ENCODE assay signal across 8 mouse cellular contexts in the genomic region with DNA sequence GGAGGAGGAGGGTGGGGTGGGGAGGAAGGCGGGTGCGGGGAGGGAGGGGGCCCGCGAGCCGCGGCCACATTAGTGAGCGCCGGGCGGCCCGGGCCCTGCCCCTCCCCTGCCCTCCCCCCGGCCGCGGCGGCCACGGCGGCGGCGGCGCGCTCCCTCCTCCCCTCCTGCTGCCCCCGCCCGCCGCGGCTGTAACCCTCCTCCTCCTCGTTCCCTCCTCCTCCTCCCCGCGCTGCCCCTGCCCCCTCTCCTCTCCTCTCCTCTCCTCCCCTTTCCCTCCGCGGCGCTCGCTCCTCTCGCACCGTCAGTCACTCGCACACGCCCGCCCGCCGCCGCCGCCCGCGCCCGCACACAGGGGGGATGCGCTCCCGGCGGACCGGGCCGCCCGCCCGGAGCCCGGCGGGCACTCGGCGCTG. TPM values are rescaled to one million over a fixed set of nuclear protein-coding genes. Genes with fewer than 3 reads are reported as not detected.
A peak's percentile ranks its signal among the peaks of the same experiment; 100 is the strongest.
DNase-seq lines count a peak whose midpoint lies in the region; ATAC-seq lines count a peak whose summit lies in the region.

No protein-coding gene starts in this region.

- ATAC-seq in activated CD4-positive, CD25-positive, alpha-beta regulatory T cell, adult 4 months: peak; percentile 35
- peak; percentile 57 for ATAC-seq in hindbrain, embryonic 15.5 days (ENCODE audit: low FRiP score, low read depth)

- peak overlapping the region; percentile 100 for H3K4me3 ChIP-seq in hindbrain, embryonic 15.5 days
- H3K4me3 ChIP-seq in megakaryocyte, embryonic 14.5 days (replicated peaks): peak overlapping the region; percentile 91

- H3K36me3 ChIP-seq in hindbrain, embryonic 15.5 days: no peaks in the 10 kb centered on the region
- H3K36me3 ChIP-seq in megakaryocyte, embryonic 14.5 days (replicated peaks; ENCODE audit: low read length): peaks cover 13% of the 10 kb centered on the region

- H3K4me1 ChIP-seq in hindbrain, embryonic 15.5 days (replicated peaks): peaks cover 30% of the 10 kb centered on the region
- H3K4me1 ChIP-seq in megakaryocyte, embryonic 14.5 days: peaks cover 37% of the 10 kb centered on the region

- no peaks in the 10 kb centered on the region for H3K9me3 ChIP-seq in hindbrain, embryonic 15.5 days
- no peaks in the 10 kb centered on the region for H3K9me3 ChIP-seq in megakaryocyte, embryonic 14.5 days

- H3K4me2 ChIP-seq in hindbrain, embryonic 15.5 days: peak overlapping the region; percentile 75

- peak overlapping the region; percentile 100 for H3K27ac ChIP-seq in hindbrain, embryonic 15.5 days (replicated peaks)

- 0% methylated on average over 24 of the region's 54 CpGs for WGBS in hindbrain, embryonic 15.5 days

- no peaks in the 10 kb centered on the region for H3K27me3 ChIP-seq in hindbrain, embryonic 15.5 days
- H3K27me3 ChIP-seq in megakaryocyte, embryonic 14.5 days (replicated peaks): no peaks in the 10 kb centered on the region

- H3K9ac ChIP-seq in hindbrain, embryonic 15.5 days: peak overlapping the region; percentile 100

- peak; percentile 87 to 90 for DNase-seq in cerebellum, postnatal 14 days
- DNase-seq in frontal cortex, postnatal 36 days (ENCODE audit: low spot score in 2 of 2): peak; percentile 44 to 67
- DNase-seq in left cerebral cortex, adult 8-10 months (ENCODE audit: low spot score in 2 of 2): peak; percentile 56 to 69
- DNase-seq in right cerebral cortex, postnatal 14 days: peak; percentile 88
- DNase-seq in yolk sac, embryonic 10.5 days (ENCODE audit: low spot score): peak; percentile 95

RNA-seq across cellular contexts. Expression of gene Sp3, which starts 0.6 kb away (rescaled TPM):
- 10 to 100 TPM; 61.4 to 62.9 TPM for polyA plus RNA-seq in activated CD4-positive, CD25-positive, alpha-beta regulatory T cell, adult 4 months (2017; shearing (Covaris generic))
- polyA plus RNA-seq in hindbrain, embryonic 15.5 days (2015; fragmentation: Nextera tagmentation; extraction: Ambion mirVana): 33.3 and 36.1 TPM in 2 replicates
- total RNA-seq in left cerebral cortex, adult 8-10 months (2022): 10 to 100 TPM; 58.1 to 71.3 (median 65.5) TPM
- polyA plus RNA-seq in megakaryocyte, embryonic 14.5 days (2012; ENCODE audit: insufficient read depth, low replicate concordance): 2.3 and 2.5 TPM in 2 replicates

RNA-seq across cellular contexts. Expression of gene Gm11084, which starts 6.9 kb away (rescaled TPM):
- not detected for polyA plus RNA-seq in activated CD4-positive, CD25-positive, alpha-beta regulatory T cell, adult 4 months (2017; shearing (Covaris generic))
- polyA plus RNA-seq in hindbrain, embryonic 15.5 days (2015; fragmentation: Nextera tagmentation; extraction: Ambion mirVana): not detected in 2 replicates
- not detected for total RNA-seq in left cerebral cortex, adult 8-10 months (2022)
- polyA plus RNA-seq in megakaryocyte, embryonic 14.5 days (2012; ENCODE audit: insufficient read depth, low replicate concordance): not detected in 2 replicates

Comparison
In these comparisons a context has a peak if more than half of its experiments do, and no peak if none do; other contexts are left out.
1. Peak in every context shown above with its lines: DNase-seq, ATAC-seq, H3K4me3 ChIP-seq and H3K27ac ChIP-seq.